Mouse (Mus musculus): ENCODE measurements around the gene Cdh12.

Cdh12 gene

DNA sequence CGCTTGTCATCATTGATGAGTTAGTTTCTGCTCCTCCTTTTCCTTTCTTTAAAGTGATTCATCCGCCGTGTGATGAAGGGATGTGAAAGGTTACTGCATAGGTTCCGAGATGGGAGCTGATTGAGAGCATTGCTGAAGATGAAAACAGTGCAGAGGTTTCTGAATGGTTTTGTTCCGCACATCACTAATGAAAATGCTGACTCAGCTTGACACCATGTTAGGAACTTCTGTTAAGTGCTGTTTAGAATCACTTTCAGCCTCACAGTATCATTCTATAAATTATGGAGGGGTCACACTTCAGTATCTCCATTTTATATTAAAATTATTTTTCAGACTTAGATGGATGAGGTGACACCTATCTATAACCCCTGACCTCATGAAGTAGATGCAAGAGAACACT, 247.2 kb downstream of the Cdh12 start:
- DNase-seq (ENCODE audit: inconsistent ontology term), result no peak

DNA sequence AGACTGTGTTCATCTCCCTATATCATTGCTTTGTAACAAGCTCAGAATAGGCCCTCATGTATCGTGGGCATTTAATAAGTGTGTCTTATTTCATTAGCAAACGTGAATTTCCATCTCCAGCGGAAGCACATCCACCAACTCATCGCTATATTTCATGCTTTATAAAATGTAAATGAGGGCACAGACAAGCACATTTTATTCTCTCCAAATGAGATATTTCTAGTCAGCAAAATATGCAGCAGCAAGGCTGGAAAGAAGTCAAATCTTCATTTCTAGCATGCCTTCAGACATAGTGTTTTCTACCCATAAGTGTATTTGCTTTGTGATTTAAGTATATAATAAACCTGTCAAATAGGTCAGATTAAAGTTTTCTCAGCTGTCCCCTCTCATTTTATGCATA, 262.8 kb downstream of the Cdh12 start:
- no peak for DNase-seq (ENCODE audit: inconsistent ontology term)

DNA sequence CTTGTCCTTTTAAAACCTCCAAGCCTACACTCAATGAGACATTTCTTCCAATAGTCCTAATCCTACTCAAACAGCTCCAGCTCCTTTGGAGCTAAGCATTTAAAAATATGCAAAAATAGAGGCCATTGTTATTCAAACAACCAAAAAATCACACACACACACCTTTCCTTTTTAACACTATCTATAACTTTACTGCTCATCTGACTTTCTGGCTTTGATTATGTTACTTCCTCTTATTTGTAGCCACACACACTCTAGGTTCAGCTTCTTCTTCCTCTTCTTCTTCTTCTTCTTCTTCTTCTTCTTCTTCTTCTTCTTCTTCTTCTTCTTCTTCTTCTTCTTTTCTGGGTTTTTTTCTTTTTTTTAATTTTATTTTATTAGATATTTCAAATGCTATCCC, 323.2 kb downstream of the Cdh12 start:
- DNase-seq (ENCODE audit: inconsistent ontology term), result no peak

DNA sequence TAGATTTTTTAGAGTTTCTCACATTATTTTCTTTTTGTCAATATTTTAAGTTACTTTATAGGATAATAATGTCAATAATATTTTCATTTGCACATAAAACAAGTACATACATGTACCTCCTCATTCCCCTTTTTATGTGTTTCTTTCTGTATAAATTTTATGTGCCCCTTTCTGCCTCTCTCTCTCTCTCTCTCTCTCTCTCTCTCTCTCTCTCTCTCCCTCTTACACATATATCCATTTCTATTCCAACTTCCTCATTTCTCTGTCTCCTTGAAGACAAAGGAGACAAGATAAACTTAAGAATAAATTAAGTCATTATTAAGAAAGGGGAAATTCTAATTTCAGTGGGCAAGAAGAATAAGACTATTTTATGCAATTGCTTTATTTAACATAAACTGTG, 324.4 kb downstream of the Cdh12 start:
- no peak for DNase-seq (ENCODE audit: inconsistent ontology term)

DNA sequence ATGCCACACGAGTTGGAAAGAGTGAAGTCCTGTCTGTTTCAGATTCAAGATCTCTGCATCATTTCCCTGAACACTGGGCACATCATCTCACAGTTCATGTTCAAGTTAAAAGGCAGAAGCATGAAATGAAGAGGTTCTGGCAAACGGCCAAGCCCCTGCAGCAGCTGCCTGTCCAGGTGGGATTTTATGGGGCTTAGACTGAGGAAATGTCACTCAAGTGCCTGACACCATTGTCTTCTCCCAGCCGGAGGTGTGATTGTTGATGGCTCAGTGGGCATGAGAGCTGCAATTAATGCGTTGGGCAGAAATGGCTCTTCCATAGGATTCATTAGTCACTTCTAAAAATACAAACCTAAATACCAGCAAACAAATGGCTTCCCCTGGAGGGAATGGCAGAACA, 347.9 kb downstream of the Cdh12 start:
- DNase-seq (ENCODE audit: inconsistent ontology term), result no peak

DNA sequence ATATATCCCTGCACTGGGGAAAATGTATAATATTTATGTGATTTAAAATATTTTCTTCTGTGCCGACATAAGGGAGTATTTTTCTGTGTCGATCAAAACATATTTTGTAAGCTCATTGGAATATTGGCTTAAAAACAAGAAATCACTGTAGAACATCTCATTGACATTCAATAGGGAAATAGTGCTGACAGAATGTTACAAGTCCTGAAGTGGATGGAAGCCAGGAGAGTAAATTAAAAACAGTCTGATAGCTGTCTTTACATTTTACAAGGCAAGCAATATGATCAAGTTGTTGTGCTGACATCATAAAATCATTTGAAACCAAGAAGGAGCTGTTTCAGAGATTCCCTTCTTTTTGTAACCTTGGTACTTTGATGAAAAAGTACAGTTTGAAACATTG, 349.5 kb downstream of the Cdh12 start:
- DNase-seq (ENCODE audit: inconsistent ontology term), result no peak

DNA sequence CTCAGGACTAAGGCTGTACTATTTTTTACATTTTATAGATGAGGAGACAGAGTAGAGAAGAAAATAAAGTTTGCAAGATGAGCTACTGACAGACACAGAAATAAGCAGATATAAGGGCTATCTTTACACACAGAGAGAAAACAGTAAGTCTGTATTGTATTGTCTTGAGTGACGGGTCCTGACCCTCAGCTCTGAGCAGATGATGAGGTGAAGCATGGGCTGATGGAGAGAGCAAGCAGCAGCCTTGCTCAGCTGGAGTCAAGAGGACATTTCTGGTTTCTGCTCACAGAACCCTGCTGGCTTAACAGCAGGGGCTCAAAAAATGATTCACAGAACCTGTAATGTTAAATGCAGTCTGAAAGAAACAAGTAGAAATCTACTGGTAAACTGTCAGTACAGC, 386.8 kb downstream of the Cdh12 start:
- no peak for DNase-seq (ENCODE audit: inconsistent ontology term)

DNA sequence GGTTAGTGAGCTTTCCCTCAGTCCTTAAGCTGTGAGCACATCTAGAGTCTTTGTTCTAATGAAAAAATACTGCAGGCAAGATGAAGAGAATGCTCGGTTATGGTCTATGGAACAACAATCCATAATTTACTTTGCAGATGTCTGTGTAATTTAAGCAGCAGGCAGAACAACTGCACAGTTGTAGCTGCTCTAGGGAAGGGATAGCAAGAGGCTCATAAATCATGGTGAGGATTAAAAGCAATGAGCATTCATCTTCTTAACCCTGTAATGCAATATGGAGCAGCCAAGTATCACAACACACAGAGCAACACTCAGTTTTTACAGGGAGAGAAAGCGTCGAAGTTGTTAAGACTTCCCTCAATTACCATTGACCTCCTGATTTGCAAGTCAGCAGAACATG, 387.9 kb downstream of the Cdh12 start:
- no peak for DNase-seq (ENCODE audit: inconsistent ontology term)

DNA sequence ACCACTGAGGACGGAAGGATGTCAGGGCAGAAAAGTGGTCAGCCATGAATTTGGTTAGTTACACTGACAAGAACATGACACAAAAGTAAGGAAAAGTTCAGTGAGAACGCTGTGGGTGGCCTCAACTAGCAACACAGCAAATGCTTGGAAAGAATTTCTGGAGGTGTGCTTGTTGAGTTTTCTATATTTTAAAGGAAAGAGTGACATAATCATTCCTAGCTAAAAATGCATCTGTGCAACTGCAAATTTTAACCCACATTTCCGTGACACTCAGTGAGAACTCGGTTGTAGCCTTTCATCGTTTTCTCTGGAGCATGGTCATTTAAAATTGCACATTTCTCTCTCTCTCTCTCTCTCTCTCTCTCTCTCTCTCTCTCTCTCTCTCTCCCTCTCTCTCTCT, 392.4 kb downstream of the Cdh12 start:
- no peak for DNase-seq (ENCODE audit: inconsistent ontology term)

DNA sequence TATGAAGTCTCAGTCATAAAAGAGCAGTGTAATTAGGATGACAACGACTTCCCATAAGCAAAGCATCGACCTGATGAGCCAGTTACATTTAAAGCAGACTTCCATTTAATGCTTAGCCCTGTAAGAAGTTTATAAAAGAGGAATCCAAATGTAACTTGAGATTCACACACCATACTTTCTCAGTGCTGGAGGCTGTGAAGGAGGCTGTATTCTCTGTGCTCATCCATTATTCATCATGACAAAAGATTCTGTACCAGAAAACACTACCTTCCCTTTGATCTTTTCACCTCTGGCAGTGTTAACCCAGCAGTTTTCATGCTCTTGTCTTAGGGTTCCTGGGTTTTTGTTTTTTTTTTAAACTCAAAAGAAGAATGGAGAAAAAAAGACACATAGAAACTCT, 414.0 kb downstream of the Cdh12 start:
- DNase-seq (ENCODE audit: inconsistent ontology term), result no peak

DNA sequence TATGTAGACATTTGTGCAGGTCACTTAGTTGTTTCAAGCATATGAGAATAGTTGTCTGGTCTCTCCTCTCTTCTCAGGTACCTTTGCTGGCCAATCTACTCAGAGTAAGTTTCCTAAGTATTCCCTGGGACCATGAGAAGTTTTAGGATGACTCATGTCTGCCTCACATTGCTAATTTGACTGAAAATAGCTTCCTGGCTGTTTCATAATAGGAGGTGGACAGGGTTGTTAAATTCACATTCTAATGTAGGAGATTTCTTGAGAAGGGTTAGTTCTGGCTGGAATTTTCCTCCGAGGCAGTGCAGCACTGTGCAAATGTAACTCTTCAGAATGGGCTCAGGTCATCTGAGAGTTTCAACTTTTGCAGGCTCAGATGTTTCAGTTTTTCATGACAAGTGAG, 423.5 kb downstream of the Cdh12 start:
- DNase-seq (ENCODE audit: inconsistent ontology term), result no peak

DNA sequence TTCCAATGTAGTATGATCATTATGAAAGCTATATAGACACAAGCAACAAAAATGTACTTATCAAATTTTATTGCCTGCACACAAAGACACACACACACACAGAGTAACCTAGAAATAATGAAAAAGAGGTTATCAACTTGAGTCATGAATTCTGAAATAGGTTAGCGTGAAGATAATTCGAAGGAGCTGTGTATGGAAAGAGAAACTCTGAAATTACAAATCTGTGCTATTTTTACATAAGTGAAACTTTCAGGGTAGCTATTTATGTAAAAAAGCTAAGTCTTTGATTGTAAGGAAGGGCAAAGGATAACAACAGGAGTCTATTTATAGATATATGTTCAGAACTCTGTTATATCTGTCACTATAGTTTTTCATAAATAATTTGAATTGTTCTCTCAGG, 427.9 kb downstream of the Cdh12 start:
- no peak for DNase-seq (ENCODE audit: inconsistent ontology term)

DNA sequence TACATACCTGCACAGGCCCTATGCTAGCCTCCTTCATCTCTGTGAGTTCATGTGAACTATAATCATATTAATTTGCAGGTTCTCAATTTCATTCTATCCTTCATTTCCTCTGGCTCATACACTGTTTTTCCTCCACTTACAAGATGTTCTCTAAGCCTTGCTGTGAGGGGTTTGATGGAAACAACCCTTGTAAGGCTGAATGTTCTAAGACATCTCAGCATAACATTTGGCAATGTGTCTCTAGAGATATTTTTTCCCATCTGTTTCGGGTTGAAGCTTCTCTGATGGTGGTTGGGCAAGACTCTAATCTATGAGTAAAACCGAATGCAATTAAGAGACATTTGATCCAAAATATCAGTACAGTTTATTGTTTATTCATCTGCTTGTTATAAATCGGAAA, 444.4 kb downstream of the Cdh12 start:
- DNase-seq (ENCODE audit: inconsistent ontology term), result no peak

DNA sequence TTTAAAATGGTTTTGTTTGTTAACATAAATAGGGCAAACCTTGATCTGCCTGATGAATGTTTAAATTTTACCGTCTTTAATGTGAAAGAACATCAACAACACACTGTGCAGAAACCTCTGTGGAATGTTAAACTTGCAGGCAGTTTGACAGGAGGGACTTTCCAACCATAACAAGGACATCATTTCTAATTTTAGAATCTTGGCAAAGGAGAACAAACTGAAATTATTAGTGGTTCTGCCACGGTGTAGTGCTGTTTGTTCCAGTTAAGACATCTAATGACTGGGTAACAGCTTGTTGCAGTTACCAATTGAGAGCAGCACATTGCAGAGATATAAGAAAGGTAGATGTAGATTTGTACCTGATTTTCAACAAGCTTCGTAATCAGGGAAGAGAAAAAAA, 453.5 kb downstream of the Cdh12 start:
- peak; percentile 75 for DNase-seq (ENCODE audit: inconsistent ontology term)

DNA sequence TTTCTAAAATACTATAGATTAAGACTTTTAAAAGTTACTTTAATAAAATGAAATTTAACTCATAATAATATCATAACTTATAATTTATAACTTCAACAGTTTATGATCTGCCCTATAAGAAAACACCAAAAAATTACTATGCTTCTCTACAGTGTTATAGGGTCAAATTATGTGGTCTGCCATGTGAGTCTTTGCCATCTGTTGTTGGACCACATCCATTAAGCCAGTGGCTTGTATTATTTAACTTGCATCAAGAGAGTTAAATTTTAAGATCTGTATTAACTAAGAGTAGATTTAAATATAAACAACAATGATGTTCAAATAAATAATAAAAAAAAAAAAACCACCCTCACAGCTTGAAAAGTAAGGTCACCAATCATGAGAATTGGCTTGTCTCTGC, 479.2 kb downstream of the Cdh12 start:
- no peak for DNase-seq (ENCODE audit: inconsistent ontology term)

DNA sequence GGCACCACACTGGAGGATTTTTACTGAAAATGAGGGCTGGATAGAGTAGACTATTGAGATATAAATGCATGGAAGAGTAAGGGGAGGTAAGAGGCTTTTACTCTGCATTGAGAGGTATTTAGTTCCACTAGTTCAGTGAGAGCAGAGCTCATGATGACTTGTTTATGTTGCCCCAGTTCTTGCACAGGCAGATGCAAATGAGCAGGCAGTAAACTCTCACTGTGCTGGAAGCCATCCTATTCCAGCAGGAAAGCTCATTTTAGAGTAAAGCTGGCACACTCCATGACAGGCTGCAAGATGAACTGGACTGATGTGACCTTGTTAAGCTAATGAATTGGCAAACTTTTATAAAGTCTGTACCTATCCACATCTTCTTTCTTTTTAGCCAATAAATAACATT, 494.9 kb downstream of the Cdh12 start:
- no peak for DNase-seq (ENCODE audit: inconsistent ontology term)

DNA sequence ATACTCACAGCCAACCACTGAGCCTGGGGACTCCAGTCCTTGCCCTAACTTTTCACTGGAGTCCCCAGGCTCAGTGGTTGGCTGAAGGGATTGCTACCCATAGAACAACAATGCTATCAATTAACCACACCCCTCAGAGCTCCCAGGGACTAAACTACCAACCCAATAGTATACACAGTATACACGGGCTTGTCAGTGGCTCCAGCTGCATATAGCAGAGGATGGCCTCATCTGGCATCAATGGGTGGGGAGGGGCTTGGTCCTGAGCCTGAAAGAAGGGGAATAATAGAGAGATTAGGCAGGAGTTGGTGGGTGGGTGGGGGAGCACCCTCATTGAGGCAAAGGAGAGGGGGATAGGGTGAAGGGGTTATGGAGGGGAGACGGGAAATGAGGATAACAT, 518.4 kb downstream of the Cdh12 start:
- DNase-seq (ENCODE audit: inconsistent ontology term), result no peak

DNA sequence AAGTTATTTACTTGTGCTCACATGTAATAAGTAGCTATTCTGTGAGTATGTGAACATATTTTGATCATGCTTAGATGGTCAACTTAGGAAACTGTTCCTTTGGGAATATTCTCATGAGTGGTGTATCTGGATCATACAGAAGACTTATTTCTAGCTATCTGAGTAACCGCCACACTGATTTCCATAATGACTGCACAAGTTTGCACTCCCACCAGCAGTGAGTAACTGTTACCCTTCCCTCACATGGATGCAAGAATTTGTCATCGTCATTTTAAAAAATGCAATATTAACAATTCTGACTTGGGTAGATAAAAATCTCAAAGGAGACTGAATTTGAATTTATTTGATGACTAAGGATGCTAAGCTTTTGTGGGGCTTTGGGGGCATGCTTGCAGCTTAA, 522.0 kb downstream of the Cdh12 start:
- DNase-seq (ENCODE audit: inconsistent ontology term), result no peak

DNA sequence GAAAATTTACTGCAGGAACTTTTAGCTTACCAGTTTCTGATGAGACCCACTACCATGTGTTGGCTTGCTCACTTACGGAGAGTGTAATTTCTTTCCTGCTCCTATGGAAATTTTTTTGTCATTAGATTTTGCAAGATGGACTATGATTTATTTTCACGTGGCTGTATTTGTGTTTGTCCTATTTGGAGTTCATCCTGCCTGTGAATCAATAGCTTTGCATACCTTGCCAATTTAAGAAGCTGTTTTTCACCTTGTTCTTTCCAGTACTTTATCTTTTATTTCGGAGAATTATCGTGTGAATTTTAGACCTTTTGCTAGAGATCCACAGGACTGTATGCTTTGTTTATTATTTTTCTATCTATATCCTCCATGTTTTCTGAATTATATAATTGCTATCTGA, 551.5 kb downstream of the Cdh12 start:
- no peak for DNase-seq (ENCODE audit: inconsistent ontology term)

DNA sequence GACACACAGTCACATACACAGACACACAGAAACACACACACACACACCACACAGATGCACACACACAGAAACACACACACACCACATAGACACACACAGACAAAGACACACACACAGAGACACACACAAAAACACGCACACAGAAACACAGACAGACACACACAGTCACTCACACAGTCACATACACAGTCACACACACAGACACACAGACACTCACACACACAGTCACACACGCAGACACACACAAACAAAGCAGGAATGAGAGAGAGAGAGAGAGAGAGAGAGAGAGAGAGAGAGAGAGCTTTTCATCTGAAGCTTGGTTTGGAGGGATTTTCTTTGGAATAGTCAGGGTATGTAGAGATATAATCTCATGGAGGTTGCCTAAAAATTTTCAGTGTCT, 558.9 kb downstream of the Cdh12 start:
- DNase-seq (ENCODE audit: inconsistent ontology term), result no peak

DNA sequence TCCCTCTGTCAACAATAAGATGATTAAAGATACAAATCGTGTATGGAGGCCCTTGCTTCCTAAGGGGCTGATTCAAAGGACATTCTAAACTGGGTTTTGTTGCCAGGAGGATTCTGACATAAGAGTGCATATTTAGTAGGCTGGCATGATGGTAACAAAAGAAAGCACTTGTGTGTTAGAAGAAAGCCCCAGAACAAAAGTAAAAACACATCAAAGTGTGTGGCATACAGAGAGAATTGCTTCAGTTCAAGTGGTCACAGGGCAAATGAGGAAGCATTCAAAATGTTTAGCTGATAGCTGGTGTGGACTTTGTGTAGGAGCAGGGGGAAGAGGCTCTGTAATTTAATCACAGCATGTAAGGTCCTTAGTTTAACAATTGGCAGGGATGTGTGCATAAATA, 559.4 kb downstream of the Cdh12 start:
- DNase-seq (ENCODE audit: inconsistent ontology term), result no peak

DNA sequence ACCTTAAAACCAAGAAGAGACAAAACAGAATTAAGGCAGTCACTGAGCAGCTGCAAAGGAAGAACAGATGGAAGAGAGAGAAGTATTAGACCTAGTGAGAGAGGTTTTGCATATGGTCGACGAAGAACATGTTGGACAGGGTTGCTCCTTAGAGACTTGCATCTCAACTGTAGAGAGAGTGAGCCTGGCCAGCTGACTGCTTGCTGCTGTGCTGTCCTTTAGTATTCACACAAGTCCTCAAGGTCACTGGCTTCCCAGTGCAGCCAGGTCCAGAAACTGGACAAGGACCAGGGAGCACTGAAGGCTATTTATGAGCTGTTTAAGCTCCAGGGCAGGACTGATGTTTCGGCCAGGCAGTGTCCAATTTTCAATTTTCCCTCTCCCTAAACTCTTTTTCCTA, 559.9 kb downstream of the Cdh12 start:
- no peak for DNase-seq (ENCODE audit: inconsistent ontology term)

DNA sequence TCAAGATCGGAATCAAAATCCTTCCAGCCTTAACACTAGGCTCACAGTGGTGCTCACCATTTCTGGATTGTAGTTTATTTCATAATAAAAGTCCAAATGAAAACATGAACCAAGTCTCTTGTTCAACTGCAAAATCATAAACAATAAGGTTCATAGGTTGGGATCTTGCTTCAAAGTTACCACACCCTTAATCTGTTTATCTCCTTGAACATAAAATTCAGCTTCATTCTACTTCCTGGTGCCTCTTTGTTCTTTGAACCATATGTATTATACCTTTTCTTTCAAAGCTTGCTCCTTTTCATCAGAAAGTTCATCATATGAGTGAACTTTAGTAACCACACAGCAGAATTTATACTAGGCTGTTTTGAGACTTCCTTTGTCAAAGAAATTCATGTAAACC, 614.6 kb downstream of the Cdh12 start:
- DNase-seq (ENCODE audit: inconsistent ontology term), result no peak

DNA sequence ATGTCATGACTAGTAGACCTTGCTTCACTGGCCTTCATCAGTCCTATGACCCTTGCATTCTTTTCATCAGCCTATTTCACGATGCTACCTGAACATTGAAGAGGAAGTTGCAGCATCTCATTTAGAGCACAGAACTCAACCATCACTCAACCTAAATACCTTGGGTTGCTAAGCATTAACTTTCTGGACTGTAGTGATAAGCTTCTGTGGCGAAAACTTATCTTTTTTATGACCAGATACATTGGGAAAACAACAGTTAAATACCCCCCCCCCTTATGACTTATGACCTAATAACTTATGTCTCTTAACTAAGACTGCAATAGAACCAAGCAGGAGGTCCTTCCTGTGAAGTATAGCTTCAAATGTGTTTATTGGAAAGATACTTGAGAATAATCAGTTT, 620.2 kb downstream of the Cdh12 start:
- DNase-seq (ENCODE audit: inconsistent ontology term), result no peak

DNA sequence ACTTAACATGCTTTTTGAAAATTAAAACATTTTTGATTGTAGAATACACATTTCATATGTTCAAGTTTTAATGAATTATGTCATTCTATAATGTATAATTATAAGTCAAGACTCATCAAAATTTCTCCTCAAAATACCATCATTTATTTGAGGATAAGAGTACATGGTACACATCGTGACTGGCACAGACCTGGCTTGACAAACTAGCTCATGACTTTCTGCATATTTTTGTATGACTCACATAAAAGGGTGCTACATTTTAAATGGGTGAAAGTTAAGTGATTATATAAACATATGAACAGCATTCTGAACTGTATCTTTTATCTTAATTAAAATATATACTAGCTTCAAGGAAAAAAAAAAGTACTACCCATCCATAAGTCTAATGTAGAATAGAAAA, 643.8 kb downstream of the Cdh12 start:
- no peak for DNase-seq (ENCODE audit: inconsistent ontology term)
